Mouse (Mus musculus) limb, embryonic 13.5 days (tissue): ENCODE results near the gene Stmn1. TPM values are rescaled to one million over a fixed set of nuclear protein-coding genes. Genes with fewer than 3 reads are reported as not detected.

ENCODE experiments used
- ATAC-seq: fragments of 200-750 bp; cut with Nextera tagmentation; 2 replicates; pipeline ENCODE4 v1.8.0; 2017; ENCODE audit warnings: low read depth, moderate number of reproducible peaks, moderate TSS enrichment; ENCODE audit not compliant: low FRiP score
- H3K27ac ChIP-seq: fragments of 300-500 bp; sonication (generic); 2 replicates; pipeline ENCODE4 v1.5.1; 2015; ENCODE audit warnings: inconsistent platforms, mild to moderate bottlenecking, moderate library complexity
- H3K27me3 ChIP-seq: fragments of 300-500 bp; sonication (generic); 2 replicates; pipeline ENCODE4 v1.6.1; 2015; ENCODE audit warnings: mild to moderate bottlenecking, inconsistent platforms
- H3K36me3 ChIP-seq: fragments of 300-500 bp; sonication (generic); 2 replicates; pipeline ENCODE4 v1.6.1; 2015; ENCODE audit warnings: inconsistent platforms, mild to moderate bottlenecking, moderate library complexity
- H3K4me1 ChIP-seq: fragments of 300-500 bp; sonication (generic); 2 replicates; pipeline ENCODE4 v1.6.1; 2015; ENCODE audit warnings: inconsistent platforms
- H3K4me2 ChIP-seq: fragments of 300-500 bp; sonication (generic); replicated peaks from 2 replicates; pipeline ENCODE4 v1.6.1; 2015; ENCODE audit warnings: inconsistent platforms, mild to moderate bottlenecking, moderate library complexity
- H3K4me3 ChIP-seq: fragments of 300-500 bp; sonication (generic); 2 replicates; pipeline ENCODE4 v1.5.1; 2015; ENCODE audit warnings: moderate library complexity, mild to moderate bottlenecking, inconsistent platforms
- H3K9ac ChIP-seq: fragments of 300-500 bp; sonication (generic); 2 replicates; pipeline ENCODE4 v1.6.1; 2015; ENCODE audit warnings: mild to moderate bottlenecking, inconsistent platforms
- H3K9me3 ChIP-seq: fragments of 300-500 bp; sonication (generic); 2 replicates; pipeline ENCODE4 v1.6.1; 2016; ENCODE audit warnings: inconsistent platforms
- WGBS: fragments of 180-500 bp; shearing (Covaris S2); methylation state at CpG from one replicate; pipeline ENCODE4 v1.1.7; 2015; 5-methylcytosine and 5-hydroxymethylcytosine counted together
- polyA plus RNA-seq: library from polyadenylated mRNA; unstranded; fragments of >200 nt; fragmentation: Nextera tagmentation; extraction: Ambion mirVana; gene quantifications from 2 replicates; pipeline ENCODE4 v1.2.1, GENCODE M21; 2015

Stmn1 gene
- polyA plus RNA-seq, 1 experiment from 2014 or later, result 1,889 TPM

- no peaks in the 10 kb centered on the region for H3K9me3 ChIP-seq
- no peaks in the 10 kb centered on the region for H3K36me3 ChIP-seq
- H3K27me3 ChIP-seq, result no peaks in the 10 kb centered on the region
- H3K4me2 ChIP-seq, result peak overlapping the region; percentile 95
- no peak overlapping the region for H3K9ac ChIP-seq
- peak; percentile 17; the same call in 1 of the 2 replicates for ATAC-seq
- H3K27ac ChIP-seq, result no peak overlapping the region
- H3K4me3 ChIP-seq, result peak overlapping the region; percentile 66; the same call in 1 of the 2 replicates
- H3K4me1 ChIP-seq, result peaks cover 14% of the 10 kb centered on the region
- 77% methylated on average over 4 of the region's 4 CpGs for WGBS
These were observed 42.3 kb downstream of the Stmn1 start for GRCm38 (mm10) chr4:134510396-134510795.

DNA sequence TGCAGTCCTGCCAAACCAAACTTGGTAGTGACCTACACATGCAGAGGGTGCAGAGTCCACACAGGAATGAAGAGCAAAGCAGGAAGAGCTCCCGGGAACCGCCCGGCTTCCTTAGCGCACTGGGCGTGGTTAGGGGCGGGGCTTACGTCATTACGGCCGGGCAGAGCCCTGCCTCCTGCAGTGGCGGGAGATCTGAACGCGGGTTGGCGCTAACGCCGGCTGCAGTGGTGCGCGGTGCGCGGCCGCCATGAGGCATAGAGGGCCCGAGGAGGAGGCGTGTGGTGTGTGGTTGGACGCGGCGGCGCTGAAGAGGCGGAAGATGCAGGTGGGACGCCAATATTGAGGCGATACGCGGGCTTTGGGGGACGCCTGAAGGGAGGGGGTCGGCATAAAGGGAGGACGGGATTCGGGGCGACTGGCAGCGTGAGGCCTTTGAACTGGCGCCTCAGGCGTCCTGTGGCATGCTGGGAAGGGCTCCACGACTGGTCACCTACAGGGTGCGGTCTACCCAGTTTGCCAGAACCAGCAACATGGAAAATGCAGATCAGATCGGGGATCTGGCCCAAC, 42.8 kb downstream of the Stmn1 start, which contains the start of gene Aunip:
Gene Aunip, plus strand, starts transcription at position 155 of the 567 bp plus-strand sequence.
- Histone ChIP-seq H3K4me3 (peak within 1 kb of the TSS; percentile 66), H3K4me2 (peak within 1 kb of the TSS; percentile 95), H3K9me3 (no peaks in the 10 kb centered on the region), H3K27ac (no peak within 1 kb of the TSS), H3K27me3 (no peaks in the 10 kb centered on the region), H3K36me3 (no peaks in the 10 kb centered on the region), H3K9ac (peak within 1 kb of the TSS; percentile 67), H3K4me1 (peaks cover 14% of the 10 kb centered on the region)
- ATAC-seq, result peak; percentile 94
- WGBS, result under 1% methylated on average over 42 of the region's 42 CpGs

- 75% methylated on average over 6 of the region's 6 CpGs for WGBS
- peaks cover 14% of the 10 kb centered on the region for H3K4me1 ChIP-seq
- H3K4me2 ChIP-seq, result peak overlapping the region; percentile 95
- H3K9me3 ChIP-seq, result no peaks in the 10 kb centered on the region
- no peak for ATAC-seq
- no peak overlapping the region for H3K27ac ChIP-seq
- no peaks in the 10 kb centered on the region for H3K27me3 ChIP-seq
- 0 out of 2 replicates have a peak overlapping the region, but pooled peaks have one; percentile 67 for H3K9ac ChIP-seq
- no peaks in the 10 kb centered on the region for H3K36me3 ChIP-seq
- H3K4me3 ChIP-seq, result peak overlapping the region; percentile 66
These were observed 43.6 kb downstream of the Stmn1 start for GRCm38 (mm10) chr4:134511730-134512129.

DNA sequence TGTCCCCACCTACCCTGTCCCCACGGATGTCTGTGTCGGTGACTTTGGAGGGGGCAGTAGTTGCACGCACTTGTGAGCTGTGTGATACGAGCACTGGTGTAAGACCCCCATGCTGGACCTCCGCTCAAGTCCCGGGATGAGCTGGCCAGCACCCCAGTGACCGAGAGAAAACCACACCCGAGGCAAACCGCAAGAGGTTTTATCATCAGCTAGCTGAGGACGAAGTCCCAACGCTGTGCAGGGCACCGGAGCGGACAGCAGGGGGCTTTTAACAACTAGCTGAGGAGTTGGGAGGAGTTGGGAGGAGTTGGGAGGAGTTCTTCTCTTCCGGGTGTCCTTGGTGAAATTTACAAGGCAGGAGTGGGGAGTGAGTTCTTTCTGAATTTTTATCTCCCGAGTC, 44.7 kb downstream of the Stmn1 start:
- H3K4me3 ChIP-seq, result peak overlapping the region; percentile 17; the same call in 1 of the 2 replicates
- H3K9me3 ChIP-seq, result no peaks in the 10 kb centered on the region
- no peak overlapping the region for H3K9ac ChIP-seq
- 15% methylated on average over 15 of the region's 15 CpGs for WGBS
- no peak for ATAC-seq
- peaks cover 14% of the 10 kb centered on the region for H3K4me1 ChIP-seq
- no peak overlapping the region for H3K27ac ChIP-seq
- H3K27me3 ChIP-seq, result no peaks in the 10 kb centered on the region
- peak overlapping the region; percentile 59 for H3K4me2 ChIP-seq
- H3K36me3 ChIP-seq, result no peaks in the 10 kb centered on the region

GRCm38 (mm10) chr4:134514309-134514930, 46.3 kb downstream of the Stmn1 start:
- Histone ChIP-seq H3K9ac (no peak overlapping the region), H3K9me3 (no peaks in the 10 kb centered on the region), H3K4me2 (no peak overlapping the region), H3K27ac (no peak overlapping the region), H3K4me1 (peaks cover 14% of the 10 kb centered on the region), H3K36me3 (no peaks in the 10 kb centered on the region), H3K27me3 (no peaks in the 10 kb centered on the region), H3K4me3 (no peak overlapping the region)
- ATAC-seq, result no peak
- 87% methylated on average over 11 of the region's 11 CpGs for WGBS

GRCm38 (mm10) chr4:134515614-134516013, 47.5 kb downstream of the Stmn1 start:
- no peak overlapping the region for H3K4me2 ChIP-seq
- no peaks in the 10 kb centered on the region for H3K27me3 ChIP-seq
- no peak for ATAC-seq
- H3K4me3 ChIP-seq, result no peak overlapping the region
- H3K9me3 ChIP-seq, result no peaks in the 10 kb centered on the region
- WGBS, result 72% methylated on average over 7 of the region's 7 CpGs
- H3K4me1 ChIP-seq, result peaks cover 14% of the 10 kb centered on the region
- no peak overlapping the region for H3K27ac ChIP-seq
- peaks cover 3% of the 10 kb centered on the region; the same call in 1 of the 2 replicates for H3K36me3 ChIP-seq
- H3K9ac ChIP-seq, result no peak overlapping the region; the same call in 1 of the 2 replicates

DNA sequence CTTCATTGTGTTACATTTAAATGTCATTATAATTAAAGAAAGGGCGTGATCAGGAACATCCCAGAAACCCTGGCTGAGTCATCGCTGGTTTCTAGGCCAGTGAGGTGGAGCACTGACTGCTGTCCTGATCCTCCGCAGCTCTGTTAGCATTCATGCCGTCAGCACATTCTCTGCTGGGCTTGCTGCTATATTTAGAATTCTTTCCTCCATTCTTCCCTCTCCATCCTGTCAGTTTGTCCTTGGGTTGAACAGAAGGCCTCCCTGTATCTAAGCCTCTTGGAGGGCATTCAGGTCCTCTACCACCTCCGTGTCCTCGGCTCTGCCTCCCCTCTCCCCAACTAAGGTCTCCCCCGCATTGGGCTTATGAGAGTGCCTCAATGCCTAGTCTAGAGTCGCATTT, 48.9 kb downstream of the Stmn1 start:
- Histone ChIP-seq H3K27ac (no peak overlapping the region), H3K4me2 (no peak overlapping the region), H3K4me1 (peaks cover 5% of the 10 kb centered on the region), H3K9me3 (no peaks in the 10 kb centered on the region), H3K36me3 (peaks cover 15% of the 10 kb centered on the region), H3K9ac (no peak overlapping the region), H3K27me3 (no peaks in the 10 kb centered on the region), H3K4me3 (no peak overlapping the region)
- 86% methylated on average over 8 of the region's 8 CpGs for WGBS
- ATAC-seq, result no peak

GRCm38 (mm10) chr4:134517719-134518118, 49.6 kb downstream of the Stmn1 start:
- no peak for ATAC-seq
- Histone ChIP-seq H3K27me3 (no peaks in the 10 kb centered on the region), H3K4me1 (peaks cover 2% of the 10 kb centered on the region), H3K36me3 (peaks cover 15% of the 10 kb centered on the region), H3K9ac (no peak overlapping the region), H3K4me3 (no peak overlapping the region), H3K4me2 (no peak overlapping the region), H3K9me3 (no peaks in the 10 kb centered on the region), H3K27ac (no peak overlapping the region)
- 91% methylated on average over 10 of the region's 10 CpGs for WGBS

GRCm38 (mm10) chr4:134518541-134518940, 50.4 kb downstream of the Stmn1 start:
- Histone ChIP-seq H3K4me2 (no peak overlapping the region), H3K9me3 (no peaks in the 10 kb centered on the region), H3K27me3 (no peaks in the 10 kb centered on the region), H3K9ac (no peak overlapping the region), H3K36me3 (peaks cover 22% of the 10 kb centered on the region), H3K4me1 (no peaks in the 10 kb centered on the region), H3K27ac (no peak overlapping the region), H3K4me3 (no peak overlapping the region)
- WGBS, result 93% methylated on average over 4 of the region's 4 CpGs
- no peak for ATAC-seq

DNA sequence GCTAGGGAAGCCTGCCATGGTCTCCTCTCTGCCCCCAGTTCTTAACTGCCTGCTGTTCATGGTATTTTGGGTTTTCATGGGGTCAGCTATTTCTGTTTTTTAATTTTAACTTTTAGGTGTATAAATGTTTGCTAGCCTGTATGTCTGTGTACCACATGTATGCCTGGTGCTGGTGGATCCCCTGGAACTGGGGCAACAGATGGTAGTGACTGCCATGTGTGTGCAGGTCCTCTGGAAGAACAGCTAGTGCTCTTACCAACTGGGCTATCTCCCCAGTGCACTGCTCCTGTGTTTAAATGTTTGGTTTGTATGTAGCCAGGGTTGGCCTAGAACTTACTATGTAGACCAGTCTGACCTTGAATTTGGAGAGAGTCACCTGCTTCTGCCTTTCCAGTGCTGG, 51.2 kb downstream of the Stmn1 start:
- Histone ChIP-seq H3K27ac (no peak overlapping the region), H3K4me1 (no peaks in the 10 kb centered on the region), H3K36me3 (peaks cover 30% of the 10 kb centered on the region), H3K4me3 (no peak overlapping the region), H3K9ac (no peak overlapping the region), H3K4me2 (no peak overlapping the region), H3K27me3 (no peaks in the 10 kb centered on the region), H3K9me3 (no peaks in the 10 kb centered on the region)
- ATAC-seq, result no peak
